Mouse (Mus musculus): ENCODE results near the gene Dync1h1.

The Dync1h1 gene

GRCm38 (mm10) chr12:110601241-110602218 lies at the start of gene Dync1h1:
Gene Dync1h1 (plus strand): TSS chr12:110601452.
- peak; percentile 87 for DNase-seq (ENCODE audit: low read depth, low spot score)

- no peak for DNase-seq (ENCODE audit: low read depth, low spot score)
These were observed 49.1 kb upstream of the Dync1h1 start for GRCm38 (mm10) chr12:110552113-110552512.

GRCm38 (mm10) chr12:110553362-110553761 lies 47.9 kb upstream of the Dync1h1 start:
- DNase-seq (ENCODE audit: low read depth, low spot score): no peak

GRCm38 (mm10) chr12:110555536-110556240 lies 45.6 kb upstream of the Dync1h1 start:
- peak; percentile 24 for DNase-seq (ENCODE audit: low read depth, low spot score)

GRCm38 (mm10) chr12:110556861-110557628 lies 44.2 kb upstream of the Dync1h1 start:
- no peak for DNase-seq (ENCODE audit: low read depth, low spot score)

- no peak for DNase-seq (ENCODE audit: low read depth, low spot score)
These were observed 43.1 kb upstream of the Dync1h1 start for GRCm38 (mm10) chr12:110558175-110558574.

- DNase-seq (ENCODE audit: low read depth, low spot score): no peak
These were observed 37.9 kb upstream of the Dync1h1 start for GRCm38 (mm10) chr12:110563383-110563782.

- DNase-seq (ENCODE audit: low read depth, low spot score): no peak
These were observed 36.4 kb upstream of the Dync1h1 start for GRCm38 (mm10) chr12:110564848-110565247.

- no peak for DNase-seq (ENCODE audit: low read depth, low spot score)
These were observed 34.9 kb upstream of the Dync1h1 start for GRCm38 (mm10) chr12:110566366-110566765.

GRCm38 (mm10) chr12:110571050-110571449 lies 30.2 kb upstream of the Dync1h1 start:
- DNase-seq (ENCODE audit: low read depth, low spot score): no peak

- no peak for DNase-seq (ENCODE audit: low read depth, low spot score)
These were observed 28.9 kb upstream of the Dync1h1 start for GRCm38 (mm10) chr12:110572351-110572750.

GRCm38 (mm10) chr12:110573635-110574034 lies 27.6 kb upstream of the Dync1h1 start:
- DNase-seq (ENCODE audit: low read depth, low spot score): no peak

GRCm38 (mm10) chr12:110575926-110576325 lies 25.3 kb upstream of the Dync1h1 start:
- DNase-seq (ENCODE audit: low read depth, low spot score): no peak

GRCm38 (mm10) chr12:110578333-110578732 lies 22.9 kb upstream of the Dync1h1 start:
- no peak for DNase-seq (ENCODE audit: low read depth, low spot score)

GRCm38 (mm10) chr12:110588622-110589021 lies 12.6 kb upstream of the Dync1h1 start:
- no peak for DNase-seq (ENCODE audit: low read depth, low spot score)

GRCm38 (mm10) chr12:110590804-110591259 lies 10.4 kb upstream of the Dync1h1 start:
- DNase-seq (ENCODE audit: low read depth, low spot score): no peak

- DNase-seq (ENCODE audit: low read depth, low spot score): peak; percentile 100
These were observed 9.9 kb upstream of the Dync1h1 start for GRCm38 (mm10) chr12:110591260-110591883.

- peak; percentile 80 for DNase-seq (ENCODE audit: low read depth, low spot score)
These were observed 2.7 kb upstream of the Dync1h1 start for GRCm38 (mm10) chr12:110598527-110598926.

- no peak for DNase-seq (ENCODE audit: low read depth, low spot score)
These were observed 1.5 kb upstream of the Dync1h1 start for GRCm38 (mm10) chr12:110599791-110600190.

- DNase-seq (ENCODE audit: low read depth, low spot score): no peak
These were observed 844 bp upstream of the Dync1h1 start for GRCm38 (mm10) chr12:110600225-110600991.
